Mouse (Mus musculus) liver, embryonic 15.5 days (tissue): Measurements from ENCODE around the gene Patl2. TPM values are rescaled to one million over a fixed set of nuclear protein-coding genes. Genes with fewer than 3 reads are reported as not detected.
"Not testable (repeated sequence)": the region's sequence is repeated elsewhere in the genome, so short reads cannot be mapped to it uniquely, and the experiment has no call there.

ENCODE experiments used
- ATAC-seq: fragments of 200-750 bp; cut with Nextera tagmentation; 2 replicates; pipeline ENCODE4 v1.8.0; 2017; ENCODE audit warnings: moderate number of reproducible peaks, mild to moderate bottlenecking, moderate library complexity; ENCODE audit not compliant: insufficient read depth
- H3K27ac ChIP-seq: fragments of 300-500 bp; sonication (generic); replicated peaks from 2 replicates; pipeline ENCODE4 v1.5.1; 2015; ENCODE audit warnings: mild to moderate bottlenecking, inconsistent platforms
- H3K27me3 ChIP-seq: fragments of 300-500 bp; sonication (generic); 2 replicates; pipeline ENCODE4 v1.6.1; 2015; ENCODE audit warnings: mild to moderate bottlenecking, inconsistent platforms
- H3K36me3 ChIP-seq: fragments of 300-500 bp; sonication (generic); replicated peaks from 2 replicates; pipeline ENCODE4 v1.6.1; 2015; ENCODE audit warnings: moderate library complexity, mild to moderate bottlenecking, inconsistent platforms
- H3K4me1 ChIP-seq: fragments of 300-500 bp; sonication (generic); replicated peaks from 2 replicates; pipeline ENCODE4 v1.6.1; 2015; ENCODE audit warnings: inconsistent platforms
- H3K4me2 ChIP-seq: fragments of 300-500 bp; sonication (generic); 2 replicates; pipeline ENCODE4 v1.6.1; 2015; ENCODE audit warnings: moderate library complexity, mild to moderate bottlenecking, inconsistent platforms
- H3K4me3 ChIP-seq: fragments of 300-500 bp; sonication (generic); replicated peaks from 2 replicates; pipeline ENCODE4 v1.5.1; 2015; ENCODE audit warnings: mild to moderate bottlenecking, inconsistent platforms
- H3K9ac ChIP-seq: fragments of 300-500 bp; sonication (generic); 2 replicates; pipeline ENCODE4 v1.6.1; 2015; ENCODE audit warnings: moderate library complexity, mild to moderate bottlenecking, inconsistent platforms
- H3K9me3 ChIP-seq: fragments of 300-500 bp; sonication (generic); replicated peaks from 2 replicates; pipeline ENCODE4 v1.6.1; 2016; ENCODE audit warnings: inconsistent platforms
- WGBS: fragments of 180-500 bp; shearing (Covaris S2); methylation state at CpG from one replicate; pipeline ENCODE4 v1.1.7; 2015; ENCODE audit warnings: mixed read lengths; ENCODE audit not compliant: insufficient replicate concordance; 5-methylcytosine and 5-hydroxymethylcytosine counted together
- polyA plus RNA-seq: library from polyadenylated mRNA; unstranded; fragments of >200 nt; fragmentation: Nextera tagmentation; extraction: Ambion mirVana; gene quantifications from 2 replicates; pipeline ENCODE4 v1.2.1, GENCODE M21; 2015

Gene Patl2
- polyA plus RNA-seq, 1 experiment from 2014 or later = 0.06 TPM

GRCm38 (mm10) chr2:122109714-122110113 is 76.3 kb downstream of the Patl2 start:
- no peaks in the 10 kb centered on the region for H3K4me1 ChIP-seq
- WGBS = 75% methylated on average over 4 of the region's 4 CpGs
- H3K9me3 ChIP-seq = no peaks in the 10 kb centered on the region
- peaks cover 43% of the 10 kb centered on the region for H3K36me3 ChIP-seq
- no peak overlapping the region for H3K9ac ChIP-seq
- ATAC-seq = no peak
- H3K27ac ChIP-seq = no peak overlapping the region
- no peaks in the 10 kb centered on the region for H3K27me3 ChIP-seq
- H3K4me2 ChIP-seq = no peak overlapping the region
- no peak overlapping the region for H3K4me3 ChIP-seq

DNA sequence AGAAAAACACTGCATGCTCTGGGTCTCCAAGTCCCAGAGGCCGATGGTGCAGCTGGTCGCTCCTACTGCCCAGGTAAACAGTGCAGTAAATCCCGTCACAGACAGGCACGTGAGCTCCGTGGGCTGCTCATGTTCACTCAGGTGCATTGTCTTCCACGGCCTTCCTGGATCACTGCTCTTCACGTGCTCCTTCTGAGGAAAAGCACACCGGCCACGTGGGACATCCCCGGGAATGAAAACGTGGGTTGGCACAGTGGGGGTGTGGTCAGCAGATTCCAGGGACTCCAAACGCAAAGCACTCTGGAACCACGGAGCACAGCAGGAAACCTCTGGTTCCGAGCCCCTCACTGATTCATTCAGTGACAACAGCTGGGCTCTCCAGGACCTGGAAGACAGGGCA is 77.9 kb downstream of the Patl2 start:
- no peak overlapping the region for H3K4me2 ChIP-seq
- ATAC-seq = no peak
- H3K36me3 ChIP-seq = peaks cover 35% of the 10 kb centered on the region
- H3K27ac ChIP-seq = no peak overlapping the region
- no peaks in the 10 kb centered on the region for H3K4me1 ChIP-seq
- WGBS = 79% methylated on average over 14 of the region's 14 CpGs
- no peaks in the 10 kb centered on the region for H3K27me3 ChIP-seq
- H3K9ac ChIP-seq = no peak overlapping the region
- H3K9me3 ChIP-seq = no peaks in the 10 kb centered on the region
- H3K4me3 ChIP-seq = no peak overlapping the region

GRCm38 (mm10) chr2:122102070-122102469 is 83.9 kb downstream of the Patl2 start:
- Histone ChIP-seq H3K27me3 (no peaks in the 10 kb centered on the region), H3K4me1 (no peaks in the 10 kb centered on the region), H3K9me3 (no peaks in the 10 kb centered on the region), H3K4me2 (no peak overlapping the region), H3K36me3 (peaks cover 39% of the 10 kb centered on the region), H3K27ac (no peak overlapping the region), H3K9ac (no peak overlapping the region), H3K4me3 (no peak overlapping the region)
- ATAC-seq = no peak

- peaks cover 63% of the 10 kb centered on the region for H3K36me3 ChIP-seq
- ATAC-seq = peak; percentile 42; the same call in 1 of the 2 replicates
- 67% methylated on average over 5 of the region's 5 CpGs for WGBS
- H3K27me3 ChIP-seq, H3K4me3 ChIP-seq, H3K4me1 ChIP-seq, H3K27ac ChIP-seq, H3K9ac ChIP-seq, H3K9me3 ChIP-seq, H3K4me2 ChIP-seq: not testable (repeated sequence)
Measured at GRCm38 (mm10) chr2:122097686-122098085, 88.3 kb downstream of the Patl2 start.

GRCm38 (mm10) chr2:122093844-122094243 is 92.1 kb downstream of the Patl2 start:
- H3K27ac ChIP-seq = no peak overlapping the region
- no peak for ATAC-seq
- H3K4me3 ChIP-seq = no peak overlapping the region
- no peaks in the 10 kb centered on the region for H3K9me3 ChIP-seq
- no peak overlapping the region for H3K9ac ChIP-seq
- WGBS = 81% methylated on average over 4 of the region's 4 CpGs
- peaks cover 67% of the 10 kb centered on the region for H3K36me3 ChIP-seq
- no peaks in the 10 kb centered on the region for H3K4me1 ChIP-seq
- no peaks in the 10 kb centered on the region for H3K27me3 ChIP-seq
- no peak overlapping the region for H3K4me2 ChIP-seq

DNA sequence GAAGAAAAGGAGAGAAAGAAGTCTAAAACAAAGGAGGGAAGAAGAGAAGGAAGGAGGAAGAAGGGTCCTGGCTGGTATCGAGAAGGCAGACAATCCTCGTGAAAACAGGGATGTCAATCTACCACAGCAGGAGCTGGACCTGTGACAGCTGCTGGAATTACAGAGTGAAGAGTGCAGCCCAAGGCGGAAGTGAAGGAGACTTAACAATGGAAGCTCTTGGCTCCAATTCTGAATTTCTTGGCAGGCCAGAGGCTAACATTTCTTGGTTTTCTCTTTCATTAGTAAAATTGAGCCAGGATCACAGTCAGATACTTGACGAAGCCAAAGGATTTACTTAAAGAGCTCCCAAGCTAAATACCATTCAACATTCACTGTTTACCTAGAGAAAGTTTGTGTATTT is 99.5 kb downstream of the Patl2 start:
- Histone ChIP-seq H3K9ac (no peak overlapping the region), H3K36me3 (peaks cover 49% of the 10 kb centered on the region), H3K9me3 (no peaks in the 10 kb centered on the region), H3K27ac (no peak overlapping the region), H3K4me2 (no peak overlapping the region), H3K4me1 (no peaks in the 10 kb centered on the region; the same call in 1 of the 2 replicates), H3K27me3 (no peaks in the 10 kb centered on the region), H3K4me3 (no peak overlapping the region)
- 76% methylated on average over 4 of the region's 4 CpGs for WGBS
- ATAC-seq = no peak

DNA sequence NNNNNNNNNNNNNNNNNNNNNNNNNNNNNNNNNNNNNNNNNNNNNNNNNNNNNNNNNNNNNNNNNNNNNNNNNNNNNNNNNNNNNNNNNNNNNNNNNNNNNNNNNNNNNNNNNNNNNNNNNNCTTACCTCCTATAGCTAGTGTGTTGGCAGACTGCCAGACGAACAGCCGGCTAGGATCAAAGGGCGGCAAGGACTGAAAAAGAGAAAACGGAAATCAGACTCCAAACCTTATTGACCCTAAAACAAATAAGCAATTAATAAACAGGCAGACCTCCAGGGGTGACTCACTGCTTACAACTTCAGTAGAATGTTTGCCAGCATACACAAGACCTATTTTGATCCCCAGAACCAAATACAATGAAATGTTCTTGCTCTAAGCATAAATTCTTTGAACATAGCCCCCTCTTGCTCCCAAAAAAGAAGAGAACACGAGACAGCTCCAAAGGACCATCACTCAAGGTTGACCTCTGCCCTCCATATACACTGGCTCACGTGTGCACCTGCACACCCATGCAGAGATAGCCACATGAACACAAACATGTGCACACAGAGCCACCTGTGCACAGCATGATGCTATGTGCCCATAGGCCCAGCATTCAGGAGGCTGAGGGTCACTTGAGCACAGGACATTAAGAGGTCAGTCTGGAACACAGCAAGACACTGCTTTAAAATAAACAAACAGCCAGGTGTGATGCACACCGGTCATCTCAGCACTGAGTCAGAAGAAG is 104.1 kb downstream of the Patl2 start:
- H3K4me2 ChIP-seq = no peak overlapping the region
- H3K4me3 ChIP-seq = no peak overlapping the region
- peaks cover 43% of the 10 kb centered on the region for H3K36me3 ChIP-seq
- H3K9ac ChIP-seq = no peak overlapping the region
- H3K27ac ChIP-seq = no peak overlapping the region
- 70% methylated on average over 7 of the region's 7 CpGs for WGBS
- no peaks in the 10 kb centered on the region; the same call in 1 of the 2 replicates for H3K4me1 ChIP-seq
- no peaks in the 10 kb centered on the region for H3K27me3 ChIP-seq
- peak; percentile 63 for ATAC-seq
- H3K9me3 ChIP-seq = no peaks in the 10 kb centered on the region

Other genes with a start within 250 kb of the Patl2 start
- gene Ctdspl2, start 230.2 kb downstream of the Patl2 start, polyA plus RNA-seq = 14.3 and 14.5 TPM in 2 replicates
- 0.05 and 0.09 TPM in 2 replicates for gene Mageb3, start 230.1 kb downstream of the Patl2 start, polyA plus RNA-seq
- 8.3 and 8.7 TPM in 2 replicates for gene Eif3j1, start 157.6 kb downstream of the Patl2 start, polyA plus RNA-seq
- 2.7 and 3.6 TPM in 2 replicates for gene Spg11, start 67.8 kb downstream of the Patl2 start, polyA plus RNA-seq
- gene B2m, start 38.5 kb downstream of the Patl2 start, polyA plus RNA-seq = 416 and 443 TPM in 2 replicates
- gene Trim69, start 25.5 kb downstream of the Patl2 start, polyA plus RNA-seq = not detected in 2 replicates
- gene Terb2, start 83 bp upstream of the Patl2 start, polyA plus RNA-seq = not detected in 2 replicates
- 158 and 181 TPM in 2 replicates for gene Sord, start 48.6 kb upstream of the Patl2 start, polyA plus RNA-seq
- not detected in 2 replicates for gene Duox2, start 112.3 kb upstream of the Patl2 start, polyA plus RNA-seq
- gene Duoxa2, start 112.7 kb upstream of the Patl2 start, polyA plus RNA-seq = not detected in 2 replicates
- not detected in 2 replicates for gene Duoxa1, start 127.5 kb upstream of the Patl2 start, polyA plus RNA-seq
- not detected in 2 replicates for gene Duox1, start 129.5 kb upstream of the Patl2 start, polyA plus RNA-seq
- 1.1 and 1.2 TPM in 2 replicates for gene Shf, start 183.0 kb upstream of the Patl2 start, polyA plus RNA-seq
- gene Slc28a2, start 240.3 kb upstream of the Patl2 start, polyA plus RNA-seq = 1.6 and 1.8 TPM in 2 replicates